Mouse (Mus musculus): ENCODE measurements around the gene Crb1. TPM values are rescaled to one million over a fixed set of nuclear protein-coding genes. Genes with fewer than 3 reads are reported as not detected.

Crb1 gene
- polyA plus RNA-seq, 2 experiments = not detected

- Histone ChIP-seq H3K36me3 (replicated peaks; ENCODE audit: control insufficient read depth, insufficient read depth, low read depth) (no peaks in the 10 kb centered on the region), H3K4me2 (ENCODE audit: low read depth) (no peak overlapping the region), H3K4me3 (ENCODE audit: insufficient read depth in 1 of 2, low read depth in 2 of 2, low read length in 2 of 2) (no peak overlapping the region), H3K9me3 (ENCODE audit: control insufficient read depth, low read length) (no peaks in the 10 kb centered on the region), H3K27ac (no peak overlapping the region), H3K27me3 (ENCODE audit: control insufficient read depth, insufficient read depth, low read length) (no peaks in the 10 kb centered on the region), H3K9ac (replicated peaks) (no peak overlapping the region), H3K4me1 (replicated peaks; ENCODE audit: control insufficient read depth in 2 of 2, insufficient read depth in 2 of 2, low read length in 1 of 2) (no peaks in the 10 kb centered on the region)
- TF ChIP-seq CTCF (IDR thresholded peaks at IDR 0.05; ENCODE audit: low read depth) (no peak), EP300 (IDR thresholded peaks at IDR 0.05; ENCODE audit: low read depth) (no peak)
- ATAC-seq (ENCODE audit: insufficient read depth) = no peak
- no peak for DNase-seq (ENCODE audit: low read depth in 3 of 3, low spot score in 3 of 3)
- 66% methylated on average over 2 of the region's 2 CpGs for WGBS (ENCODE audit: insufficient replicate concordance)
Observed at GRCm38 (mm10) chr1:139153006-139153405, 223.9 kb downstream of the Crb1 start.

Other genes with a start within 250 kb of the Crb1 start
- gene Zbtb41, start 45.2 kb upstream of the Crb1 start, polyA plus RNA-seq (2012; rRNA removed) = 1.1 and 1.6 TPM in 2 replicates
- 2.2 and 3.2 TPM in 2 replicates for gene Zbtb41, start 45.2 kb upstream of the Crb1 start, polyA plus RNA-seq (2014; fragmentation: Nextera tagmentation; extraction: Ambion mirVana)
- 4.4 and 6.6 TPM in 2 replicates for gene Aspm, start 77.7 kb upstream of the Crb1 start, polyA plus RNA-seq (2012; rRNA removed)
- gene Aspm, start 77.7 kb upstream of the Crb1 start, polyA plus RNA-seq (2014; fragmentation: Nextera tagmentation; extraction: Ambion mirVana) = 11.4 and 13.8 TPM in 2 replicates
- gene F13b, start 124.6 kb upstream of the Crb1 start, polyA plus RNA-seq (2012; rRNA removed) = 8.7 and 16.1 TPM in 2 replicates
- gene F13b, start 124.6 kb upstream of the Crb1 start, polyA plus RNA-seq (2014; fragmentation: Nextera tagmentation; extraction: Ambion mirVana) = 15.6 and 16.7 TPM in 2 replicates
- gene Cfhr1, start 183.2 kb upstream of the Crb1 start, polyA plus RNA-seq (2012; rRNA removed) = 1.3 and 1.8 TPM in 2 replicates
- 1.5 and 2.5 TPM in 2 replicates for gene Cfhr1, start 183.2 kb upstream of the Crb1 start, polyA plus RNA-seq (2014; fragmentation: Nextera tagmentation; extraction: Ambion mirVana)

Data from liver, embryonic 14.5 days (tissue).